Mouse (Mus musculus) liver, postnatal 0 days (tissue): ENCODE measurements around the gene Agl. TPM values are rescaled to one million over a fixed set of nuclear protein-coding genes. Genes with fewer than 3 reads are reported as not detected.
A peak's percentile ranks its signal among the peaks of the same experiment; 100 is the strongest.
"Not testable (repeated sequence)": the region's sequence is repeated elsewhere in the genome, so short reads cannot be mapped to it uniquely, and the experiment has no call there.

Experiments
- ATAC-seq: fragments of 200-750 bp; cut with Nextera tagmentation; 2 replicates; pipeline ENCODE4 v1.8.0; 2017; ENCODE audit warnings: mild to moderate bottlenecking, moderate library complexity
- DNase-seq: peaks from one replicate; pipeline ENCODE4 v3.0.0-alpha.2; 2016
- H3K27ac ChIP-seq: fragments of 300-500 bp; sonication (generic); 2 replicates; pipeline ENCODE4 v1.5.1; 2014; ENCODE audit warnings: antibody characterized with exemption, moderate library complexity, mild to moderate bottlenecking, low read depth
- H3K27me3 ChIP-seq: fragments of 300-500 bp; sonication (generic); 2 replicates; pipeline ENCODE4 v1.6.1; 2014; ENCODE audit warnings: low read length, control low read depth, mixed read lengths; ENCODE audit not compliant: insufficient read depth
- H3K36me3 ChIP-seq: fragments of 300-500 bp; sonication (generic); replicated peaks from 2 replicates; pipeline ENCODE4 v1.6.1; 2014; ENCODE audit warnings: mild to moderate bottlenecking, control low read depth, low read length, moderate library complexity, mixed read lengths; ENCODE audit not compliant: insufficient read depth
- H3K4me1 ChIP-seq: fragments of 300-500 bp; sonication (generic); 2 replicates; pipeline ENCODE4 v1.6.1; 2014; ENCODE audit warnings: antibody characterized with exemption, mild to moderate bottlenecking, control low read depth; ENCODE audit not compliant: insufficient read depth
- H3K4me2 ChIP-seq: fragments of 300-500 bp; sonication (generic); 2 replicates; pipeline ENCODE4 v1.6.1; 2014; ENCODE audit warnings: low read depth, mild to moderate bottlenecking, low read length, moderate library complexity, mixed read lengths
- H3K4me3 ChIP-seq: fragments of 300-500 bp; sonication (generic); 2 replicates; pipeline ENCODE4 v1.5.1; 2014; ENCODE audit warnings: low read depth, low read length
- H3K9ac ChIP-seq: fragments of 300-500 bp; sonication (generic); replicated peaks from 2 replicates; pipeline ENCODE4 v1.6.1; 2014; ENCODE audit warnings: mild to moderate bottlenecking, moderate library complexity
- H3K9me3 ChIP-seq: fragments of 300-500 bp; sonication (generic); 2 replicates; pipeline ENCODE4 v1.6.1; 2016; ENCODE audit warnings: mild to moderate bottlenecking, control low read depth, low read length, mixed read lengths
- CTCF ChIP-seq: sonication (generic); IDR thresholded peaks from 2 replicates; pipeline ENCODE4 v1.5.1; 2016; ENCODE audit warnings: antibody characterized with exemption, low read depth
- EP300 ChIP-seq: IDR thresholded peaks from 2 replicates; pipeline ENCODE4 v1.6.1; 2016; ENCODE audit warnings: antibody characterized with exemption, low read depth, mild to moderate bottlenecking
- WGBS: fragments of 180-500 bp; shearing (Covaris S2); extraction: QIAGEN DNeasy Blood & Tissue Kit; methylation state at CpG from one replicate; pipeline ENCODE4 v1.1.7; 2014; ENCODE audit not compliant: insufficient replicate concordance; 5-methylcytosine and 5-hydroxymethylcytosine counted together
- polyA plus RNA-seq: library from polyadenylated mRNA; unstranded; fragments of >200 nt; fragmentation: Nextera tagmentation; extraction: Ambion mirVana; gene quantifications from 2 replicates; pipeline ENCODE4 v1.2.1, GENCODE M21; 2015

The Agl gene
- polyA plus RNA-seq, 1 experiment from 2014 or later: 8.4 TPM

DNA sequence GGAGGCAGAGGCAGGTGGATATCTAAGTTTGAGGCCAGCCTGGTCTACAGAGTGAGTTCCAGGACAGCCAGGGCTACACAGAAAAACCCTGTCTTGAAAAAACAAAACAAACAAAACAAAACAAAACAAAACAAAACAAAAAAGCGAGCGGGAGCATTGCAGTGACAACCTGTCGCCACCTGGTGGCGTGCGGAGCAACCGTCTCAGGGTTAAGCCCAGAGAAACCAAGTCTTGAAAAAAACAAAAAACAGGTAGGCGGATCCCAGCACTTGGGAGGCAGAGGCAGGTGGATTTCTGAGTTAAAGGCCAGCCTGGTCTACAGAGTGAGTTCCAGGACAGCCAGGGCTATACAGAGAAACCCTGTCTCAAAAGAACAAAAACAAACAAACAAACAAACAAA, 41.0 kb downstream of the Agl start:
- peak; percentile 42 for DNase-seq
- not testable (repeated sequence) for H3K9ac ChIP-seq

DNA sequence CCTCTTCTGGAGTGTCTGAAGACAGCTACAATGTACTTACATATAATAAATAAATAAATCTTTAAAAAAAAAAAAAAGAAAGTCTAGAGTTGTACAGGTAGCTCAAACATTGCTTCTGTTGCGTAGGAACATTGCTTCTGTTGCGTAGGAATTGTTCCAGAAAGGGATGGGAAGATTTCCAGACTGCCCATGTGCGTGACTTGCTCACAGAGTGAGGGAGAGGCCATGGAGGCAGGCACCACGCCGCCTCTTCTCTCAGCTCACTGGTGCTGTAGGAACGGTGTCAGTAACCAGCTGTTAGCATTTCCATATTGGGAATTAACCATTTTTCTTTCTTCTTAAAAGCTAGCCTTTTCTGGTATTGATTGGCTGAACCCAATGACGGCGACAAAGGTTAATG, 55.1 kb downstream of the Agl start:
- no peak for DNase-seq
- Histone ChIP-seq H3K4me1 (no peaks in the 10 kb centered on the region), H3K27me3 (no peaks in the 10 kb centered on the region), H3K4me2 (no peak overlapping the region), H3K27ac (no peak overlapping the region), H3K36me3 (peaks cover 43% of the 10 kb centered on the region), H3K9me3 (no peaks in the 10 kb centered on the region), H3K9ac (no peak overlapping the region), H3K4me3 (no peak overlapping the region)
- 84% methylated on average over 8 of the region's 8 CpGs for WGBS
- ATAC-seq: no peak
- no peak for TF ChIP-seq EP300
- no peak for TF ChIP-seq CTCF

More for the DNA sequence above, 41.0 kb downstream of the Agl start:
- H3K4me3 ChIP-seq, H3K27me3 ChIP-seq, ATAC-seq, H3K4me2 ChIP-seq, H3K4me1 ChIP-seq, H3K27ac ChIP-seq, H3K9me3 ChIP-seq: not testable (repeated sequence)
- WGBS: 78% methylated on average over 7 of the region's 7 CpGs
- H3K36me3 ChIP-seq: peaks cover 23% of the 10 kb centered on the region
- peak; percentile 67 for TF ChIP-seq CTCF

DNA sequence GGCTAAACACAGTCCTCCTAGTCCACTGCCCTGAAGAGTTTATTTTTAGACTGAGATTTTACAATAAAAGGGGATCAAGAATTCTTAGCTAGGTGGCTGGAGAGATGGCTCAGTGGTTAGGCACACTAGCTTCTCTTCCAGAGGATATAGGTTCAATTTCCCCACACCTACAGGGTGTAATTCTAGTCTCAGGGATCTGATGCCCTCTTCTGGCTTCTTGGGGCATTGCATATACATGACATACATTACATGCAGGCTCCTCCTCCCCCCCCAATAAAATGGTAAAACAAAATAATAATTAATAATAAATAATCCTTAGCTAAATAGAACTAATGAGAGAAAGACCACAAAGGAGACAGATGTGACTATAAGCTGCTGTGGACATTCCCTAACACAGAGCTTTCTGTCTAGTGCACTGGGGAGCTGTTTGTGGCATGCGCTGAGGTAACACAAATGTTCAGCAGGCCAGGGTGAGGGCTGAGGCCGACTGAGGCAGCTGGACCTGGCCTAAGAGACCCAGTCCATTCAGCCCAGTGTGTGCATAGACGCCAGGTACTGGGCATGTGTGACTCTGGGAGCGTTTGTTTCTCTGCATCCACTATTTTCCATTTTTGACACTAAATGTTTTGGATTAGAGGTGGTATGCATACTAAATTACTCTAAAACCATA, 56.6 kb downstream of the Agl start:
- Histone ChIP-seq H3K4me2 (no peak overlapping the region), H3K4me1 (no peaks in the 10 kb centered on the region), H3K9ac (no peak overlapping the region), H3K27ac (no peak overlapping the region), H3K9me3 (no peaks in the 10 kb centered on the region), H3K27me3 (no peaks in the 10 kb centered on the region), H3K4me3 (no peak overlapping the region), H3K36me3 (peaks cover 32% of the 10 kb centered on the region)
- TF ChIP-seq EP300: no peak
- TF ChIP-seq CTCF: peak; percentile 78
- 80% methylated on average over 4 of the region's 4 CpGs for WGBS
- peak; percentile 65 for DNase-seq
- ATAC-seq: peak; percentile 65

DNA sequence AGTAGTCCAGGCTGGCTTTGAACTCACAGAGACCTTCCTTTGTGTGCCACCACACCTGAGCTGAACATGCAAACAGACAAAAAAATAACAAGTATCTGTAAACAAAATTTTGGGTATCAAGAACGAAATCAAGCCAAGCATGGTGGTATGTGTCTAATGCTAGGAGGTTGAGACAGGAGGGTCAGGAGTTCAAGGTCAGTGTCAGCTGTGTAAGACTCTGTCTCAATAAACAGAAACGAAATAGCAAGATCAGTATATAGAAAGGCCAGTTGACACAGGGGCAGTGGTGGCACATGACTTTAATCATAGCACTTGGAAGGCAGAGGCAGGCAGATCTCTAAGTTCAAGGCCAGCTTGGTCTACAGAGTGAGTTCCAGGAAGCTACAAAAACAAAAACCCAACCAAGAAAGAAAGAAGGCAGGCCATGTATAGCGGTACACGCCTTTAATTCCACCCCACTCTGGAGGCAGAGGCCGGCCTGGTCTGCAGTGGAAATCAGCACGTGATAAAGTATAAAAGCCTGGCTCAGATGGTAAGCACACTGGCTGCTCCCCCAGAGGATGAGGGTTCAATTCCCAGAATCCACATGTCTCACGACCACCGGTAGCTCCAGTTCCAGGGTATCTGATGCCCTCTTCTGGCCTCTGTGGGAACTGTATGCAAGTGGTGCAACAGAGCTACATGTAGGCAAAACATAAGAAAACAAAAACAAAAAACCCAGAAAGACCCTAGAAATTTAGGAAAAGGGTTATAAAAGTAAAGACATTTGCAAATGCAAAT, 59.4 kb downstream of the Agl start:
- no peak overlapping the region for H3K4me2 ChIP-seq
- no peaks in the 10 kb centered on the region for H3K4me1 ChIP-seq
- ATAC-seq (peak; percentile 33; the same call in 1 of the 2 replicates), DNase-seq (peak; percentile 70)
- no peak overlapping the region for H3K4me3 ChIP-seq
- no peak overlapping the region for H3K27ac ChIP-seq
- peaks cover 22% of the 10 kb centered on the region for H3K36me3 ChIP-seq
- no peaks in the 10 kb centered on the region for H3K9me3 ChIP-seq
- 63% methylated on average over 8 of the region's 8 CpGs for WGBS
- TF ChIP-seq CTCF: peak; percentile 78
- no peak for TF ChIP-seq EP300
- H3K27me3 ChIP-seq: no peaks in the 10 kb centered on the region
- H3K9ac ChIP-seq: no peak overlapping the region

DNA sequence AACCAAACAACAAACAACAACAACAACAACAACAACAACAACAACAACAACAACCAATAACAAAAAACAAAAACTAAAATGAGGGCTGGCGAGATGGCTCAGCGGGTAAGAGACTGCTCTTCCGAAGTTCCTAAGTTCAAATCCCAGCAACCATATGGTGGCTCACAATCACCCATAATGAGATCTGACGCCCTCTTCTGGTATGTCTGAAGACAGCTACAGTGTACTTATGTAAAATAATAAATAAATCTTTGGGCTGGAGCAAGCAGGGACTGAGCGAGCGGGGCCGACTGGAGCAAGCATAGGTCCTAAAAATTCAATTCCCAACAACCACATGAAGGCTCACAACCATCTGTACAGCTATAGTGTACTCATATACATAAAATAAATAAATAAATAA, 60.3 kb downstream of the Agl start:
- TF ChIP-seq CTCF: peak; percentile 37; the same call in 1 of the 2 replicates
- not testable (repeated sequence) for H3K4me1 ChIP-seq, ATAC-seq, DNase-seq, H3K9me3 ChIP-seq, H3K4me2 ChIP-seq, H3K27me3 ChIP-seq, H3K27ac ChIP-seq, H3K4me3 ChIP-seq, H3K9ac ChIP-seq
- peaks cover 27% of the 10 kb centered on the region for H3K36me3 ChIP-seq
- WGBS: 89% methylated on average over 7 of the region's 7 CpGs

DNA sequence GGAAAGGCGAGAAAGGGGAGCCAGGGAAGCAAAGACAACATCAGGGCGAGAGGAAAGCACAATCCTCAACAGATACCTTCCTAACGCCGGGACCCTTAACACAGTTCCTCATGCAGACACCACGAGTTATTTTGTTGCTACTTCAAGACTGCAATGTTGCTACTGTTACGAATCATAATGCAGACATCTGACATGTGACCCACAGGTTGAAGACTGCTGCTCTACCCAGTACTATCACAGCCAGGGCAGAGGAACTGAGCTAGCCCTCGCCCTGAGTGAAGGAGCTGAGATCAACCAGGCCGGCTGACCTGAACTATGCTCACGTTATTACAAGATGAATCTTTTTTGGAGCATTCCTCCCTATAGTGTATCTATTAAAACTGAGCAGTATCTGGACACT, 67.0 kb downstream of the Agl start:
- 68% methylated on average over 9 of the region's 9 CpGs for WGBS
- H3K36me3 ChIP-seq: peaks cover 5% of the 10 kb centered on the region

More for the DNA sequence above, 67.0 kb downstream of the Agl start:
- ATAC-seq (no peak), DNase-seq (no peak)
- Histone ChIP-seq H3K27ac (no peak overlapping the region), H3K9ac (no peak overlapping the region), H3K4me1 (peaks cover 2% of the 10 kb centered on the region; the same call in 1 of the 2 replicates), H3K4me2 (no peak overlapping the region), H3K9me3 (no peaks in the 10 kb centered on the region), H3K27me3 (no peaks in the 10 kb centered on the region), H3K4me3 (no peak overlapping the region)
- TF ChIP-seq EP300: no peak
- no peak for TF ChIP-seq CTCF
